Mouse (Mus musculus): ENCODE measurements around the gene Aes. TPM values are rescaled to one million over a fixed set of nuclear protein-coding genes. Genes with fewer than 3 reads are reported as not detected.
A peak's percentile ranks its signal among the peaks of the same experiment; 100 is the strongest.

Gene Aes
- polyA plus RNA-seq, 1 experiment from 2014 or later = 884 TPM

GRCm38 (mm10) chr10:81593223-81593622, 33.9 kb downstream of the Aes start:
- no peak for ATAC-seq (ENCODE audit: low FRiP score, low read depth)
- no peak overlapping the region for H3K27ac ChIP-seq (replicated peaks)
- no peak overlapping the region for H3K9ac ChIP-seq
- WGBS = 81% methylated on average over 4 of the region's 4 CpGs
- H3K36me3 ChIP-seq = no peaks in the 10 kb centered on the region
- H3K9me3 ChIP-seq = no peaks in the 10 kb centered on the region
- no peak overlapping the region for H3K4me3 ChIP-seq
- H3K4me2 ChIP-seq = no peak overlapping the region
- H3K27me3 ChIP-seq = peaks cover 59% of the 10 kb centered on the region
- peaks cover 28% of the 10 kb centered on the region for H3K4me1 ChIP-seq (replicated peaks)

DNA sequence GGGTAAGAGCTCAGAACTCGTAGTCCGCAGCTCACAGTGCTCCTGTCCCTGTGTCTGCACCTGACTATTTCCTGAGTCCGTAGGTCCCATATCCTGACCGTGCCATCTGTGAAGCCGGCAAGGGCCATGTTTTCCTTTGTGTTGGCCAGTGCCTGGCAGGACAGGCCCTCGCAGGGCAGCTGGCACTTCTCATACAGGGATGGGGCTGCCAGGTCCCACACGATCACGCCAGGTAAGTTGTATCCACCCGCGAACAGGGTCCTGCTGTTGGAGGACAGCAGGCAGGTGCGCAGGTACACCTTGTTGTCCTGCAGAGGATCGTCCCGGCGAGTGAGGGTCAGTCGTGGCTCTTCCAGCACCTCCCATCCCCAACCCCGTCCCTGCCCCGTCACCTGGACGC, 34.6 kb downstream of the Aes start:
- no peaks in the 10 kb centered on the region for H3K9me3 ChIP-seq
- ATAC-seq (ENCODE audit: low FRiP score, low read depth) = no peak
- H3K27me3 ChIP-seq = peaks cover 58% of the 10 kb centered on the region
- WGBS = 78% methylated on average over 18 of the region's 18 CpGs
- no peak overlapping the region for H3K4me2 ChIP-seq
- no peaks in the 10 kb centered on the region for H3K36me3 ChIP-seq
- H3K9ac ChIP-seq = no peak overlapping the region
- no peak overlapping the region for H3K4me3 ChIP-seq
- peaks cover 28% of the 10 kb centered on the region for H3K4me1 ChIP-seq (replicated peaks)
- H3K27ac ChIP-seq (replicated peaks) = no peak overlapping the region

- 36% methylated on average over 5 of the region's 5 CpGs for WGBS
- H3K4me1 ChIP-seq (replicated peaks) = peaks cover 33% of the 10 kb centered on the region
- no peak overlapping the region for H3K27ac ChIP-seq (replicated peaks)
- no peak for ATAC-seq (ENCODE audit: low FRiP score, low read depth)
- H3K9ac ChIP-seq = no peak overlapping the region
- H3K36me3 ChIP-seq = no peaks in the 10 kb centered on the region
- H3K9me3 ChIP-seq = no peaks in the 10 kb centered on the region
- H3K4me3 ChIP-seq = no peak overlapping the region
- peaks cover 56% of the 10 kb centered on the region for H3K27me3 ChIP-seq
- no peak overlapping the region for H3K4me2 ChIP-seq
Measured at GRCm38 (mm10) chr10:81595599-81595998, 36.3 kb downstream of the Aes start.

DNA sequence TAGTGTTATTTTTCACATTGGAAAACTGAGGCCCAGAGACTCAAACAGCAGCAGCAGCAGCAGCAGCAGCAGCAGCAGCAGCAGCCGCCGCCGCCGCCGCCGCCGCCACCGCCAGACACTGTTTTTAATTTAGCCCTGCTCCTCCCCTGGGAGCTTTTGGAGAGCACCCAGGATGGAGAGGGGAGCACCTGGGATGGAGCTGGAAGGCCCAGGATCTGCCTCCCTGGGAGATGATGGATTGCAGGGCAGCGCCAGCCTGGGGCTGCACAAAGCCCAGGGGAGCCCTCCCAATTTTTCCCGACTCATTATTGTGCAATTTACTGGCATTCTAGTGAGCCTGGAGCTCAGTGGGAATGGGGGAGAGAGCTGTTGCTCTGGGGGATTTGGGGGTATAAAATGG, 37.3 kb downstream of the Aes start:
- no peak overlapping the region for H3K9ac ChIP-seq
- peaks cover 52% of the 10 kb centered on the region for H3K27me3 ChIP-seq
- peaks cover 43% of the 10 kb centered on the region for H3K4me1 ChIP-seq (replicated peaks)
- H3K4me2 ChIP-seq = peak overlapping the region; percentile 40
- ATAC-seq (ENCODE audit: low FRiP score, low read depth) = peak; percentile 2; the same call in 1 of the 2 replicates
- peak overlapping the region; percentile 35; the same call in 1 of the 2 replicates for H3K27ac ChIP-seq (replicated peaks)
- no peaks in the 10 kb centered on the region for H3K36me3 ChIP-seq
- peak overlapping the region; percentile 3; the same call in 1 of the 2 replicates for H3K4me3 ChIP-seq
- WGBS = 7% methylated on average over 10 of the region's 10 CpGs
- H3K9me3 ChIP-seq = no peaks in the 10 kb centered on the region

- no peaks in the 10 kb centered on the region for H3K9me3 ChIP-seq
- H3K36me3 ChIP-seq = no peaks in the 10 kb centered on the region
- 6% methylated on average over 12 of the region's 12 CpGs for WGBS
- H3K27me3 ChIP-seq = peaks cover 50% of the 10 kb centered on the region
- H3K9ac ChIP-seq = no peak overlapping the region
- peak; percentile 43 for ATAC-seq (ENCODE audit: low FRiP score, low read depth)
- H3K4me1 ChIP-seq (replicated peaks) = peaks cover 48% of the 10 kb centered on the region
- no peak overlapping the region for H3K4me3 ChIP-seq
- peak overlapping the region; percentile 35; the same call in 1 of the 2 replicates for H3K27ac ChIP-seq (replicated peaks)
- H3K4me2 ChIP-seq = peak overlapping the region; percentile 40
Measured at GRCm38 (mm10) chr10:81597137-81597950, 38.1 kb downstream of the Aes start.

GRCm38 (mm10) chr10:81598342-81598741, 39.1 kb downstream of the Aes start:
- H3K4me3 ChIP-seq = no peak overlapping the region
- peaks cover 52% of the 10 kb centered on the region for H3K4me1 ChIP-seq (replicated peaks)
- H3K4me2 ChIP-seq = no peak overlapping the region
- no peaks in the 10 kb centered on the region for H3K36me3 ChIP-seq
- no peak for ATAC-seq (ENCODE audit: low FRiP score, low read depth)
- WGBS = 51% methylated on average over 3 of the region's 3 CpGs
- H3K27me3 ChIP-seq = peaks cover 40% of the 10 kb centered on the region
- no peak overlapping the region for H3K9ac ChIP-seq
- H3K27ac ChIP-seq (replicated peaks) = no peak overlapping the region
- H3K9me3 ChIP-seq = no peaks in the 10 kb centered on the region

DNA sequence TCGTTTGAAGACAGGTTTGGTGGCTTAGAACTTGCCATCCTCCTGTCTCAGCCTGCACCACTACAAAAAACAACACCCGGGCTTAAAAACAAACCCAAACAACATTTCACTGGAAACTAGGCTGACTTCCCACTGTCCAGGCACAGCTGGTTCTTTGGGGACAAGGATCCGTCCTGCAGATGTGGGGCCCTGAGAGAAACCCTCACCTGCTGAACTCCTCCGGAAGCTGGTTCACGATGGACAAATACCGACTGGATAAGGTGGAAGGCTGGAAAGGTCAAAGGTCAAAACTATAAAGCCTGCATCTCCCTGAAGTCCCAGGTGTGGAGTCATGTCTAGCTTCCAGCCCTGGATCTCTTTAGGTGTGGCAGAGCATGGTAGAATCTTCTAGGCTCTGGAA, 39.6 kb downstream of the Aes start:
- Histone ChIP-seq H3K9me3 (no peaks in the 10 kb centered on the region), H3K9ac (no peak overlapping the region), H3K36me3 (no peaks in the 10 kb centered on the region), H3K4me1 (replicated peaks) (peaks cover 52% of the 10 kb centered on the region), H3K27me3 (peaks cover 37% of the 10 kb centered on the region), H3K4me3 (no peak overlapping the region), H3K27ac (replicated peaks) (no peak overlapping the region), H3K4me2 (no peak overlapping the region)
- ATAC-seq (ENCODE audit: low FRiP score, low read depth) = no peak
- WGBS = 56% methylated on average over 6 of the region's 6 CpGs

DNA sequence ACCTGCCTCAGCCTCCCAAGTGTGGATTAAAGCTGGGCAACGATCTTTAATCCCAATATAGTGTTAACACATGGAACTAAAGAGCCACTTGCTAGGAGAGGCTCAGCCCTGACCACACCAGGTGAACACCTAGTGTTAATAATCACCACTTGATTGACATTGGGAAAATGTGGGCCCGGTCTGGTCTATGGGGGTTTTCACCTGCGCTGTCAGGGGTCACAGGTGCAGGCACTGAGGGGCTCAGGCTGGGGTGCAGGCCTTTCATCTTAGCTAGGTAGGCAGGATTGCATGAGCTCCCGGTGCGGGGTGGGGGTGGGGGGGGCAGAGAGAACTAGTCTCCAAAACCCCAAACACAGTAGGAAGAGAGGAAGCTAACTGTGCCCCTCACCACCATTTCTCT, 40.3 kb downstream of the Aes start:
- Histone ChIP-seq H3K9ac (no peak overlapping the region), H3K27ac (replicated peaks) (no peak overlapping the region), H3K27me3 (peaks cover 29% of the 10 kb centered on the region), H3K4me1 (replicated peaks) (peaks cover 55% of the 10 kb centered on the region), H3K36me3 (no peaks in the 10 kb centered on the region), H3K9me3 (no peaks in the 10 kb centered on the region), H3K4me2 (no peak overlapping the region), H3K4me3 (no peak overlapping the region)
- 82% methylated on average over 5 of the region's 5 CpGs for WGBS
- no peak for ATAC-seq (ENCODE audit: low FRiP score, low read depth)

DNA sequence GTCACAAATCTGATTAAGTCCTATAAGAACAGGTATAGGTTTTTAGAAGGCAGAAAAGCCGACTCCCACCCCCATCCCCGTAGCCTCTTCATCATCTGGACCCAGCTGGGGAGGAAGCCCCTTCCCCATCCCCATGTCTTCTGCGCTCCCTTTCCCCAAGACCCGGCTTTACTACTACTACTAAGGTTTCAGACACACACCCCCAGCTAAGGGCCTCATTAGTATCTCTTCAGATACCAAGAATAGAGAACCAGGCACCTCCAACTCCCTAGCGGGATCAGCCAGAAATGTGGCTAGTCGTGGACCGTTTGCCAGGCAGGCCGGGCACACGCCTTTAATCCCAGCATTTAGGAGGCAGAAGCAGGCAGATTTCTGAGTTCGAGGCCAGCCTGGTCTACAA, 40.8 kb downstream of the Aes start:
- no peak overlapping the region for H3K4me3 ChIP-seq
- H3K27me3 ChIP-seq = peaks cover 25% of the 10 kb centered on the region
- no peak overlapping the region for H3K9ac ChIP-seq
- no peak overlapping the region for H3K4me2 ChIP-seq
- H3K9me3 ChIP-seq = no peaks in the 10 kb centered on the region
- no peak for ATAC-seq (ENCODE audit: low FRiP score, low read depth)
- H3K36me3 ChIP-seq = no peaks in the 10 kb centered on the region
- 56% methylated on average over 10 of the region's 10 CpGs for WGBS
- peaks cover 59% of the 10 kb centered on the region for H3K4me1 ChIP-seq (replicated peaks)
- H3K27ac ChIP-seq (replicated peaks) = no peak overlapping the region

DNA sequence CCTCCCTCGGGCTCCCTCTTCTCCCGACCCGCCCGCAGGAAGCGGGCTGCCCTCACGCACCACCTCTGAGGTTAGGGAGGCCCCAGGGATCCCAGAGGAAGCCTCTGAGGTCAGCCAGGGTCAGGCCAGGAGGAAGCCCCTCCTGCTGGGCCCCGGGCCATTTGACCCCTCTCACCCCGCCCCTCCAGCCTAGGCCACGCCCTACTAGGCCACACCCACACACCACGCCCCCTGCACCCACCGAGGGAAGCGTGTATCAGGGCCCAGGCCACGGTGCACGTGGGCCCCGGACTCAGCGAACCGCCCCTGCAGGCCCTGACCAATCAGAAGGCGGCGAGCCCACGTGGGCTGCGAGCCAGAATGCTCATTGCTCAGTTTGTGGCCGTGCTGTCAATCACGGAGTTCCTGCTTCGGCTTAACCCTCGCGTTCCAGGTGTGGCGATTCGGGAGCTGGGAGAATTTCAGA, 41.5 kb downstream of the Aes start, which contains the start of gene Tle6:
TSS of gene Tle6 (minus strand) at position 336 of the 466 bp plus-strand sequence.
- H3K4me3 ChIP-seq = peak within 1 kb of the TSS; percentile 33
- no peak within 1 kb of the TSS for H3K27ac ChIP-seq (replicated peaks)
- peak; percentile 73 for ATAC-seq (ENCODE audit: low FRiP score, low read depth)
- WGBS = under 1% methylated on average over 28 of the region's 28 CpGs
- H3K27me3 ChIP-seq = peaks cover 19% of the 10 kb centered on the region; the same call in 1 of the 2 replicates
- H3K9me3 ChIP-seq = no peaks in the 10 kb centered on the region
- no peaks in the 10 kb centered on the region for H3K36me3 ChIP-seq
- H3K4me1 ChIP-seq (replicated peaks) = peaks cover 58% of the 10 kb centered on the region
- H3K4me2 ChIP-seq = peak within 1 kb of the TSS; percentile 78
- H3K9ac ChIP-seq = no peak within 1 kb of the TSS

DNA sequence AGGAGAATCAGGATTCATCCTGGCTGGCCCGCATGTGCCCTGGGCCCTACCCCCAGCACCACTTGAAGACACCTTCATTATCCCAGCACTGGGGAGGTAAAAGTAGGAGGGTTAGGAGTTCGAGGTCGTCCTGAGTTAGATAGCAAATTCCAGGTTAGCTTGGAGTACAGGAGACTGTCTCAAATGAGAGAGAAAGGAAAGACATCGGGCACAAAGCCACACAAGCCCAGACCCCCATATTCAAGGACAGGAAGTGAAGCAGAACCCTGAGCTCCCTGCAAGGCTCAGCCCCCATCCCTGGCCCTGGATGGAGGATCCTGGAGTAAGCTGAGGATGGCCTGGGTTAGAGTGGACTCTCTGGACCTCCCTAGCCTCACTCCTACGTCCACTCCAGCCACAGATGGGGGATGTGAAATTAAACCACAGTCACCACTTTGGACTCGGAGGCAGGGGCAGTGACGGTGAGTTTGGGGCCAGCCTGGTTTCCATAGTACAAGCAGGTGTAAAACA, 42.2 kb downstream of the Aes start:
- peak overlapping the region; percentile 78 for H3K4me2 ChIP-seq
- H3K27me3 ChIP-seq = peaks cover 19% of the 10 kb centered on the region; the same call in 1 of the 2 replicates
- no peaks in the 10 kb centered on the region for H3K9me3 ChIP-seq
- H3K9ac ChIP-seq = no peak overlapping the region
- peaks cover 52% of the 10 kb centered on the region for H3K4me1 ChIP-seq (replicated peaks)
- peak overlapping the region; percentile 33 for H3K4me3 ChIP-seq
- WGBS = 28% methylated on average over 7 of the region's 7 CpGs
- H3K27ac ChIP-seq (replicated peaks) = no peak overlapping the region
- H3K36me3 ChIP-seq = no peaks in the 10 kb centered on the region
- no peak for ATAC-seq (ENCODE audit: low FRiP score, low read depth)

DNA sequence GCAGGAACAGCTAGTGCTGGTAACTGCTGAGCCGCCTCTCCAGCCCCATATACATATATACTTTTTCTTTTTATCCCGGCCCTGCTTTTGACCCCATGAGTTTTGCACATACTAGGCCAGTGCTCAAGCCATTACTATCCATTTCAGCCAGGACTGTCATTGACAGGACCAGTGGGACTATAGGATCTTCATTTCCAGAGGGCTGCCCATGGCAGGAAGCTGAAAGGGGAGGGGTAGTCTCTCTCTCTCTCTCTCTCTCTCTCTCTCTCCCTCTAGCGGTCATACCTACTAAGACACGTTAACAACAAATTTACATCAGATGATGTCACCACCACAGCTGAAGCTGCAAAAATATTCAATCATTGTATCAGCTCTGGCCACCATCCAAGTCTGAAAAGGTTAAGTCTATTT, 43.5 kb downstream of the Aes start:
- H3K9ac ChIP-seq = no peak overlapping the region
- peaks cover 46% of the 10 kb centered on the region for H3K4me1 ChIP-seq (replicated peaks)
- 16% methylated on average over 4 of the region's 4 CpGs for WGBS
- no peak overlapping the region for H3K4me3 ChIP-seq
- 0 out of 2 replicates have a peak overlapping the region, but pooled peaks have one; percentile 11 for H3K27ac ChIP-seq (replicated peaks)
- no peak for ATAC-seq (ENCODE audit: low FRiP score, low read depth)
- no peak overlapping the region for H3K4me2 ChIP-seq
- H3K36me3 ChIP-seq = no peaks in the 10 kb centered on the region
- H3K9me3 ChIP-seq = no peaks in the 10 kb centered on the region
- peaks cover 17% of the 10 kb centered on the region; the same call in 1 of the 2 replicates for H3K27me3 ChIP-seq

All from hindbrain, embryonic 15.5 days (tissue).